8 mouse cellular contexts compared by ENCODE assay signal in genomic region chr7:45719738-45720412, GRCm38 (mm10). TPM values are rescaled to one million over a fixed set of nuclear protein-coding genes. Genes with fewer than 3 reads are reported as not detected.
DNase-seq lines count a peak whose midpoint lies in the region; ATAC-seq and TF ChIP-seq lines count a peak whose summit lies in the region.

No protein-coding gene starts in this region.

- H3K9me3 ChIP-seq in lung, postnatal 0 days (ENCODE audit: low read length) = no peaks in the 10 kb centered on the region
- no peaks in the 10 kb centered on the region for H3K9me3 ChIP-seq in intestine, embryonic 14.5 days (ENCODE audit: control insufficient read depth, low read length)
- H3K9me3 ChIP-seq in neural tube, embryonic 15.5 days (replicated peaks) = no peaks in the 10 kb centered on the region

- no peaks in the 10 kb centered on the region for H3K27me3 ChIP-seq in lung, postnatal 0 days (replicated peaks; ENCODE audit: insufficient read depth, low read length)
- H3K27me3 ChIP-seq in intestine, embryonic 14.5 days (replicated peaks; ENCODE audit: control insufficient read depth, insufficient read depth, low read length) = no peaks in the 10 kb centered on the region
- no peaks in the 10 kb centered on the region for H3K27me3 ChIP-seq in neural tube, embryonic 15.5 days (replicated peaks)

- 81% methylated on average over 15 of the region's 16 CpGs for WGBS in lung, postnatal 0 days
- WGBS in intestine, embryonic 14.5 days = 93% methylated on average over 15 of the region's 16 CpGs
- 94% methylated on average over 15 of the region's 16 CpGs for WGBS in neural tube, embryonic 15.5 days

- no peak overlapping the region for H3K27ac ChIP-seq in lung, postnatal 0 days (ENCODE audit: low read length)
- no peak overlapping the region for H3K27ac ChIP-seq in intestine, embryonic 14.5 days (ENCODE audit: low read depth)
- no peak overlapping the region for H3K27ac ChIP-seq in neural tube, embryonic 15.5 days (replicated peaks)

- TF ChIP-seq EP300 in lung, postnatal 0 days (IDR thresholded peaks at IDR 0.05) = no peak

- TF ChIP-seq CTCF in lung, postnatal 0 days (IDR thresholded peaks at IDR 0.05) = no peak

- peaks cover 17% of the 10 kb centered on the region for H3K36me3 ChIP-seq in lung, postnatal 0 days (ENCODE audit: insufficient read depth, low read length)
- peaks cover 61% of the 10 kb centered on the region for H3K36me3 ChIP-seq in intestine, embryonic 14.5 days (ENCODE audit: control insufficient read depth, insufficient read depth, low read length)
- H3K36me3 ChIP-seq in neural tube, embryonic 15.5 days = peaks cover 48% of the 10 kb centered on the region

- H3K4me2 ChIP-seq in lung, postnatal 0 days (replicated peaks; ENCODE audit: low read depth, low read length) = no peak overlapping the region
- H3K4me2 ChIP-seq in intestine, embryonic 14.5 days (ENCODE audit: low read length) = peak overlapping the region; percentile 89
- H3K4me2 ChIP-seq in neural tube, embryonic 15.5 days = peak overlapping the region; percentile 82; the same call in 1 of the 2 replicates

- peak; percentile 47 for DNase-seq in cerebellum, adult 9-10 months
- no peak for DNase-seq in cerebellum, adult 8-10 months
- peak; percentile 4 for DNase-seq in lung, postnatal 0 days (ENCODE audit: low spot score)
- no peak for DNase-seq in lung, postnatal 14 days
- no peak for DNase-seq in intestine, embryonic 14.5 days (ENCODE audit: low spot score)
- no peak for DNase-seq in right cerebral cortex, postnatal 14 days
- no peak for DNase-seq in layer of hippocampus, adult 11-12 months (ENCODE audit: low spot score)

- H3K4me3 ChIP-seq in lung, postnatal 0 days (ENCODE audit: low read depth, low read length) = no peak overlapping the region
- H3K4me3 ChIP-seq in intestine, embryonic 14.5 days (ENCODE audit: low read depth, low read length) = 0 out of 2 replicates have a peak overlapping the region, but pooled peaks have one; percentile 100
- H3K4me3 ChIP-seq in neural tube, embryonic 15.5 days (replicated peaks) = 0 out of 2 replicates have a peak overlapping the region, but pooled peaks have one; percentile 79

- ATAC-seq in lung, postnatal 0 days = no peak
- ATAC-seq in intestine, embryonic 14.5 days (replicated peaks; ENCODE audit: low FRiP score, low TSS enrichment, low read depth) = no peak
- no peak for ATAC-seq in neural tube, embryonic 15.5 days (ENCODE audit: low FRiP score)

- H3K9ac ChIP-seq in lung, postnatal 0 days (replicated peaks; ENCODE audit: low read depth) = peak overlapping the region; percentile 72; the same call in 1 of the 2 replicates
- peak overlapping the region; percentile 100; the same call in 1 of the 2 replicates for H3K9ac ChIP-seq in intestine, embryonic 14.5 days (ENCODE audit: low read length)
- no peak overlapping the region for H3K9ac ChIP-seq in neural tube, embryonic 15.5 days (replicated peaks)

- H3K4me1 ChIP-seq in lung, postnatal 0 days (ENCODE audit: insufficient read depth, low read depth, low read length) = peaks cover 18% of the 10 kb centered on the region
- peaks cover 25% of the 10 kb centered on the region for H3K4me1 ChIP-seq in intestine, embryonic 14.5 days (replicated peaks; ENCODE audit: control insufficient read depth, insufficient read depth, low read length)
- H3K4me1 ChIP-seq in neural tube, embryonic 15.5 days = peaks cover 38% of the 10 kb centered on the region

RNA-seq across cellular contexts. Expression of gene Fam83e, which starts 1.1 kb away (rescaled TPM):
- 1.7 and 2.3 TPM in 2 replicates for polyA plus RNA-seq in lung, postnatal 0 days (2015; fragmentation: Nextera tagmentation; extraction: Ambion mirVana)
- 4.1 and 5.8 TPM in 2 replicates for polyA plus RNA-seq in intestine, embryonic 14.5 days (2014; fragmentation: Nextera tagmentation; extraction: Ambion mirVana)
- polyA plus RNA-seq in neural tube, embryonic 15.5 days (2015; fragmentation: Nextera tagmentation; extraction: Ambion mirVana) = 0.50 and 1.5 TPM in 2 replicates

RNA-seq across cellular contexts. Expression of gene Sphk2, which starts 2.1 kb away (rescaled TPM):
- polyA plus RNA-seq in lung, postnatal 0 days (2015; fragmentation: Nextera tagmentation; extraction: Ambion mirVana) = 17.9 and 18.2 TPM in 2 replicates
- polyA plus RNA-seq in intestine, embryonic 14.5 days (2014; fragmentation: Nextera tagmentation; extraction: Ambion mirVana) = 27.3 and 28.1 TPM in 2 replicates
- 23.0 and 25.7 TPM in 2 replicates for polyA plus RNA-seq in neural tube, embryonic 15.5 days (2015; fragmentation: Nextera tagmentation; extraction: Ambion mirVana)

RNA-seq across cellular contexts. Expression of gene Rpl18, which starts 4.6 kb away (rescaled TPM):
- 720 and 782 TPM in 2 replicates for polyA plus RNA-seq in lung, postnatal 0 days (2015; fragmentation: Nextera tagmentation; extraction: Ambion mirVana)
- polyA plus RNA-seq in intestine, embryonic 14.5 days (2014; fragmentation: Nextera tagmentation; extraction: Ambion mirVana) = 1,434 and 1,450 TPM in 2 replicates
- 573 and 682 TPM in 2 replicates for polyA plus RNA-seq in neural tube, embryonic 15.5 days (2015; fragmentation: Nextera tagmentation; extraction: Ambion mirVana)

RNA-seq across cellular contexts. Expression of gene Spaca4, which starts 5.7 kb away (rescaled TPM):
- polyA plus RNA-seq in lung, postnatal 0 days (2015; fragmentation: Nextera tagmentation; extraction: Ambion mirVana) = not detected in 2 replicates
- 0.45 TPM in 1 of 2 replicates, not detected in the other for polyA plus RNA-seq in intestine, embryonic 14.5 days (2014; fragmentation: Nextera tagmentation; extraction: Ambion mirVana)
- polyA plus RNA-seq in neural tube, embryonic 15.5 days (2015; fragmentation: Nextera tagmentation; extraction: Ambion mirVana) = not detected in 2 replicates

RNA-seq across cellular contexts. Expression of gene Dbp, which starts 15.0 kb away (rescaled TPM):
- 6.8 and 9.4 TPM in 2 replicates for polyA plus RNA-seq in lung, postnatal 0 days (2015; fragmentation: Nextera tagmentation; extraction: Ambion mirVana)
- polyA plus RNA-seq in intestine, embryonic 14.5 days (2014; fragmentation: Nextera tagmentation; extraction: Ambion mirVana) = 3.7 and 4.0 TPM in 2 replicates
- polyA plus RNA-seq in neural tube, embryonic 15.5 days (2015; fragmentation: Nextera tagmentation; extraction: Ambion mirVana) = 3.3 and 3.9 TPM in 2 replicates

Comparison
In these comparisons a context has a peak if more than half of its experiments do, and no peak if none do; other contexts are left out.
1. DNase-seq: peak in cerebellum, adult 9-10 months (single experiment) and lung, postnatal 0 days (single experiment); none in cerebellum, adult 8-10 months (single experiment), lung, postnatal 14 days (single experiment), intestine, embryonic 14.5 days (single experiment), right cerebral cortex, postnatal 14 days (single experiment) and layer of hippocampus, adult 11-12 months (single experiment).